Mouse (Mus musculus) neural tube, embryonic 15.5 days (tissue): ENCODE results near the gene Slc43a2. TPM values are rescaled to one million over a fixed set of nuclear protein-coding genes. Genes with fewer than 3 reads are reported as not detected.

Experiments
- ATAC-seq: fragments of 200-750 bp; cut with Nextera tagmentation; 2 replicates; pipeline ENCODE4 v1.8.0; 2017; ENCODE audit warnings: mild to moderate bottlenecking, moderate TSS enrichment, moderate library complexity; ENCODE audit not compliant: low FRiP score
- H3K27ac ChIP-seq: fragments of 300-500 bp; sonication (generic); replicated peaks from 2 replicates; pipeline ENCODE4 v1.5.1; 2015; ENCODE audit warnings: mild to moderate bottlenecking, inconsistent platforms
- H3K27me3 ChIP-seq: fragments of 300-500 bp; sonication (generic); replicated peaks from 2 replicates; pipeline ENCODE4 v1.6.1; 2015; ENCODE audit warnings: inconsistent platforms
- H3K36me3 ChIP-seq: fragments of 300-500 bp; sonication (generic); 2 replicates; pipeline ENCODE4 v1.6.1; 2015; ENCODE audit warnings: inconsistent platforms
- H3K4me1 ChIP-seq: fragments of 300-500 bp; sonication (generic); 2 replicates; pipeline ENCODE4 v1.6.1; 2015; ENCODE audit warnings: inconsistent platforms
- H3K4me2 ChIP-seq: fragments of 300-500 bp; sonication (generic); 2 replicates; pipeline ENCODE4 v1.6.1; 2015; ENCODE audit warnings: inconsistent platforms, mild to moderate bottlenecking, moderate library complexity
- H3K4me3 ChIP-seq: fragments of 300-500 bp; sonication (generic); replicated peaks from 2 replicates; pipeline ENCODE4 v1.5.1; 2015; ENCODE audit warnings: mild to moderate bottlenecking, inconsistent platforms
- H3K9ac ChIP-seq: fragments of 300-500 bp; sonication (generic); replicated peaks from 2 replicates; pipeline ENCODE4 v1.6.1; 2015; ENCODE audit warnings: mild to moderate bottlenecking, inconsistent platforms
- H3K9me3 ChIP-seq: fragments of 300-500 bp; sonication (generic); replicated peaks from 2 replicates; pipeline ENCODE4 v1.6.1; 2016; ENCODE audit warnings: inconsistent platforms
- WGBS: fragments of 180-500 bp; shearing (Covaris S2); methylation state at CpG from one replicate; pipeline ENCODE4 v1.1.7; 2015; ENCODE audit warnings: mixed read lengths; 5-methylcytosine and 5-hydroxymethylcytosine counted together
- polyA plus RNA-seq: library from polyadenylated mRNA; unstranded; fragments of >200 nt; fragmentation: Nextera tagmentation; extraction: Ambion mirVana; gene quantifications from 2 replicates; pipeline ENCODE4 v1.2.1, GENCODE M21; 2015

Gene Slc43a2
- polyA plus RNA-seq, 1 experiment from 2014 or later: 15.7 TPM

GRCm38 (mm10) chr11:75568115-75568511 is 36.6 kb downstream of the Slc43a2 start:
- Histone ChIP-seq H3K4me2 (no peak overlapping the region), H3K4me3 (no peak overlapping the region), H3K4me1 (peaks cover 21% of the 10 kb centered on the region), H3K27me3 (no peaks in the 10 kb centered on the region), H3K9ac (no peak overlapping the region), H3K27ac (no peak overlapping the region), H3K9me3 (no peaks in the 10 kb centered on the region), H3K36me3 (peaks cover 69% of the 10 kb centered on the region)
- ATAC-seq: no peak
- 90% methylated on average over 6 of the region's 6 CpGs for WGBS

GRCm38 (mm10) chr11:75568962-75569361 is 37.5 kb downstream of the Slc43a2 start:
- H3K36me3 ChIP-seq: peaks cover 61% of the 10 kb centered on the region
- no peak for ATAC-seq
- no peak overlapping the region for H3K4me2 ChIP-seq
- no peaks in the 10 kb centered on the region for H3K9me3 ChIP-seq
- 92% methylated on average over 12 of the region's 12 CpGs for whole genome bisulfite sequencing
- H3K4me3 ChIP-seq: no peak overlapping the region
- H3K9ac ChIP-seq: no peak overlapping the region
- peaks cover 24% of the 10 kb centered on the region for H3K4me1 ChIP-seq
- no peaks in the 10 kb centered on the region for H3K27me3 ChIP-seq
- H3K27ac ChIP-seq: no peak overlapping the region

GRCm38 (mm10) chr11:75570375-75571125 is 39.1 kb downstream of the Slc43a2 start:
- Histone ChIP-seq H3K9me3 (no peaks in the 10 kb centered on the region), H3K4me1 (peaks cover 22% of the 10 kb centered on the region), H3K27me3 (no peaks in the 10 kb centered on the region), H3K36me3 (peaks cover 53% of the 10 kb centered on the region), H3K27ac (no peak overlapping the region), H3K4me2 (no peak overlapping the region), H3K4me3 (no peak overlapping the region), H3K9ac (no peak overlapping the region)
- ATAC-seq: no peak
- WGBS: 93% methylated on average over 17 of the region's 17 CpGs

- H3K4me1 ChIP-seq: peaks cover 22% of the 10 kb centered on the region
- no peaks in the 10 kb centered on the region for H3K27me3 ChIP-seq
- no peaks in the 10 kb centered on the region for H3K9me3 ChIP-seq
- H3K36me3 ChIP-seq: peaks cover 45% of the 10 kb centered on the region
- no peak for ATAC-seq
- H3K4me2 ChIP-seq: no peak overlapping the region
- H3K27ac ChIP-seq: no peak overlapping the region
- 70% methylated on average over 13 of the region's 14 CpGs for WGBS
- H3K4me3 ChIP-seq: no peak overlapping the region
- no peak overlapping the region for H3K9ac ChIP-seq
Observed at GRCm38 (mm10) chr11:75571126-75571990, 39.9 kb downstream of the Slc43a2 start.

- peak overlapping the region; percentile 68 for H3K27ac ChIP-seq
- H3K4me1 ChIP-seq: peaks cover 22% of the 10 kb centered on the region
Observed at GRCm38 (mm10) chr11:75572301-75572791, 40.9 kb downstream of the Slc43a2 start.

GRCm38 (mm10) chr11:75572854-75573650 is 41.6 kb downstream of the Slc43a2 start:
- Histone ChIP-seq H3K27ac (peak overlapping the region; percentile 68), H3K4me2 (no peak overlapping the region; the same call in 1 of the 2 replicates)
- WGBS: 10% methylated on average over 12 of the region's 12 CpGs

More at GRCm38 (mm10) chr11:75572301-75572791, 40.9 kb downstream of the Slc43a2 start:
- H3K27me3 ChIP-seq: no peaks in the 10 kb centered on the region
- no peak overlapping the region for H3K4me3 ChIP-seq
- ATAC-seq: no peak
- WGBS: 11% methylated on average over 10 of the region's 10 CpGs
- H3K36me3 ChIP-seq: peaks cover 35% of the 10 kb centered on the region
- H3K9me3 ChIP-seq: no peaks in the 10 kb centered on the region
- H3K9ac ChIP-seq: 0 out of 2 replicates have a peak overlapping the region, but pooled peaks have one; percentile 9
- no peak overlapping the region for H3K4me2 ChIP-seq

GRCm38 (mm10) chr11:75574378-75575123 is 43.1 kb downstream of the Slc43a2 start:
- WGBS: 84% methylated on average over 5 of the region's 5 CpGs
- no peak overlapping the region for H3K9ac ChIP-seq
- ATAC-seq: no peak
- H3K9me3 ChIP-seq: no peaks in the 10 kb centered on the region
- H3K27me3 ChIP-seq: no peaks in the 10 kb centered on the region
- peaks cover 22% of the 10 kb centered on the region for H3K4me1 ChIP-seq
- H3K27ac ChIP-seq: no peak overlapping the region
- H3K4me2 ChIP-seq: no peak overlapping the region
- H3K4me3 ChIP-seq: no peak overlapping the region
- H3K36me3 ChIP-seq: peaks cover 15% of the 10 kb centered on the region

More at GRCm38 (mm10) chr11:75572854-75573650, 41.6 kb downstream of the Slc43a2 start:
- H3K4me1 ChIP-seq: peaks cover 22% of the 10 kb centered on the region
- H3K27me3 ChIP-seq: no peaks in the 10 kb centered on the region
- no peaks in the 10 kb centered on the region for H3K9me3 ChIP-seq
- H3K9ac ChIP-seq: 0 out of 2 replicates have a peak overlapping the region, but pooled peaks have one; percentile 9
- H3K4me3 ChIP-seq: no peak overlapping the region
- ATAC-seq: peak; percentile 89
- H3K36me3 ChIP-seq: peaks cover 30% of the 10 kb centered on the region

GRCm38 (mm10) chr11:75575560-75576123 is 44.1 kb downstream of the Slc43a2 start:
- no peak overlapping the region for H3K27ac ChIP-seq
- no peak overlapping the region for H3K4me2 ChIP-seq
- H3K36me3 ChIP-seq: peaks cover 5% of the 10 kb centered on the region; the same call in 1 of the 2 replicates
- H3K27me3 ChIP-seq: no peaks in the 10 kb centered on the region
- H3K4me3 ChIP-seq: no peak overlapping the region
- H3K9ac ChIP-seq: no peak overlapping the region
- H3K9me3 ChIP-seq: no peaks in the 10 kb centered on the region
- 78% methylated on average over 9 of the region's 9 CpGs for WGBS
- ATAC-seq: no peak
- H3K4me1 ChIP-seq: peaks cover 22% of the 10 kb centered on the region

GRCm38 (mm10) chr11:75578609-75579008 is 47.1 kb downstream of the Slc43a2 start:
- 76% methylated on average over 5 of the region's 5 CpGs for whole genome bisulfite sequencing
- Histone ChIP-seq H3K4me1 (no peaks in the 10 kb centered on the region), H3K27ac (no peak overlapping the region), H3K4me2 (no peak overlapping the region), H3K27me3 (no peaks in the 10 kb centered on the region), H3K9ac (no peak overlapping the region), H3K36me3 (no peaks in the 10 kb centered on the region), H3K4me3 (no peak overlapping the region), H3K9me3 (no peaks in the 10 kb centered on the region)
- ATAC-seq: no peak

- Histone ChIP-seq H3K4me3 (no peak overlapping the region), H3K4me2 (no peak overlapping the region), H3K9me3 (no peaks in the 10 kb centered on the region), H3K27me3 (no peaks in the 10 kb centered on the region), H3K27ac (no peak overlapping the region), H3K36me3 (no peaks in the 10 kb centered on the region), H3K4me1 (no peaks in the 10 kb centered on the region), H3K9ac (no peak overlapping the region)
- 95% methylated on average over 7 of the region's 7 CpGs for WGBS
- ATAC-seq: no peak
Observed at GRCm38 (mm10) chr11:75581495-75582149, 50.1 kb downstream of the Slc43a2 start.
